Mouse (Mus musculus) spleen, adult 2 months (tissue): ENCODE results near the gene Tlcd1. TPM values are rescaled to one million over a fixed set of nuclear protein-coding genes. Genes with fewer than 3 reads are reported as not detected.

Experiments
- DNase-seq, 2 experiments: peaks; one replicate each; pipeline versions ENCODE4 v3.0.0 to v3.0.0-alpha.2; 2012 to 2021; ENCODE audit warnings: low spot score in 2 of 2, low read depth in 1 of 2
- H3K27ac ChIP-seq: fragments of 200-500 bp; 2 replicates; pipeline ENCODE4 v1.5.1; 2012; ENCODE audit warnings: low read length, inconsistent platforms; ENCODE audit not compliant: insufficient read depth
- H3K27me3 ChIP-seq: fragments of 200-500 bp; 2 replicates; pipeline ENCODE4 v1.6.1; 2012; ENCODE audit warnings: mild to moderate bottlenecking, moderate library complexity, low read length, inconsistent platforms; ENCODE audit not compliant: control insufficient read depth, insufficient read depth
- H3K36me3 ChIP-seq: fragments of 200-500 bp; 2 replicates; pipeline ENCODE4 v1.6.1; 2012; ENCODE audit warnings: mild to moderate bottlenecking, low read length, inconsistent platforms; ENCODE audit not compliant: control insufficient read depth, insufficient read depth
- H3K4me1 ChIP-seq: fragments of 200-500 bp; 2 replicates; pipeline ENCODE4 v1.6.1; 2011; ENCODE audit warnings: inconsistent platforms; ENCODE audit not compliant: control insufficient read depth, insufficient read depth, insufficient read length
- H3K4me3 ChIP-seq: fragments of 200-500 bp; 2 replicates; pipeline ENCODE4 v1.5.1; 2011; ENCODE audit warnings: mild to moderate bottlenecking, inconsistent platforms; ENCODE audit not compliant: insufficient read depth, insufficient read length; ENCODE audit errors: extremely low read depth
- CTCF ChIP-seq: fragments of 200-500 bp; IDR thresholded peaks from 2 replicates; pipeline ENCODE4 v1.5.1; 2011; ENCODE audit warnings: mild to moderate bottlenecking, inconsistent platforms; ENCODE audit not compliant: insufficient read depth, insufficient read length, insufficient replicate concordance; ENCODE audit errors: extremely low read depth
- POLR2A ChIP-seq: fragments of 200-500 bp; IDR thresholded peaks from 2 replicates; pipeline ENCODE4 v1.6.1; 2011; ENCODE audit warnings: low read depth, low read length, inconsistent platforms
- WGBS: fragments of 180-500 bp; shearing (Covaris S2); methylation state at CpG from one replicate; pipeline ENCODE4 v1.1.7; 2018; 5-methylcytosine and 5-hydroxymethylcytosine counted together
- polyA plus RNA-seq: library from polyadenylated mRNA; depleted of rRNA; stranded (reverse); fragments of >200 nt; gene quantifications from 2 replicates; pipeline ENCODE4 v1.2.3, GENCODE M21; 2012

Tlcd1 gene
- polyA plus RNA-seq, 1 experiment: 10.4 TPM

DNA sequence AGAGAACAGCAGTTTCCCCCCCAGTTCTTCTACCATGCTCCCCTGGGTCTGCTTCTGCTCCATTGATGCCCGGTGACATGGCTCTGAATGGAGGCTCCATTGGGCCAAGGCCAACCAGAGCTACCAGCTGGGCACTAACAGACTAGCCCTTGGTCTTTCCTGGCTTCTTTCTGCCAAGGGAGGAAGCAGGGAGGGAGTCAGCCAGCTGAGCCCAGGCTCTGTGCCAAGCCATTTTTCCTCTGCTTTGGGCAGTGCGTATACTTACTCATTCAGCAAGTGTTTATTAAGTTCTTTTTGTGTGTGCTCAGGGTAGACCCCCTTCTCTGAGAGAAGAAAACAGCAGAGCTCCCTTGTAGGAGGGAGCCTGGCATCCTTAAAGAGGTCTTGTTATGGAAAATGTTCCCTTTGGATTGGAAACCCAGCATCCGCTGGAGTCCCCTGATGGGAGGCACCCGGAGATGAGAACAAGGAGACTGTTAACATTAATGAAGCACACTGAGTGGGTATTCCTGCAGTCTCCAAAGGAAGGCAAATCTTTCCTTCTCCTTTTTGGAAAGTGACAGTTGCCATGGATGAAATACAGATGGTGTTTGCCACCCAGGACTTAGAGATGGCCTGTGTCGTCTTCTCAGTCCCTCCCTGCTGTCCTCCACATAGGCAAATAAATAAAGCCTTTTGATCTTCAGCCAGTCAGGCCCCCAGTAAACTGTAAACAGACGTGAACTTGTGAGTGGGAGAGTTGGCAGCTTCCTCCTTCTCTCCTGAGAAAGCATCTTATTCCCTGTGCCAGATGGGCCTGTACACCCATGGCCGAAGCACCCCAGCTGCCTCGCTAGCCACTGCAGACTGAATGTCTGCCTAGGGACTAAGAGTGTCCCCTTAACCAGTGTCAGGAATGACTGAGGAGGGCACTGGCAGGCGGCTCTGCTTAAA lies 23.9 kb upstream of the Tlcd1 start:
- TF ChIP-seq POLR2A (no peak), CTCF (no peak)
- Histone ChIP-seq H3K27me3 (no peaks in the 10 kb centered on the region), H3K4me1 (no peaks in the 10 kb centered on the region), H3K27ac (no peak overlapping the region), H3K4me3 (no peak overlapping the region), H3K36me3 (peaks cover 10% of the 10 kb centered on the region)
- DNase-seq: no peak
- 88% methylated on average over 9 of the region's 9 CpGs for whole genome bisulfite sequencing

DNA sequence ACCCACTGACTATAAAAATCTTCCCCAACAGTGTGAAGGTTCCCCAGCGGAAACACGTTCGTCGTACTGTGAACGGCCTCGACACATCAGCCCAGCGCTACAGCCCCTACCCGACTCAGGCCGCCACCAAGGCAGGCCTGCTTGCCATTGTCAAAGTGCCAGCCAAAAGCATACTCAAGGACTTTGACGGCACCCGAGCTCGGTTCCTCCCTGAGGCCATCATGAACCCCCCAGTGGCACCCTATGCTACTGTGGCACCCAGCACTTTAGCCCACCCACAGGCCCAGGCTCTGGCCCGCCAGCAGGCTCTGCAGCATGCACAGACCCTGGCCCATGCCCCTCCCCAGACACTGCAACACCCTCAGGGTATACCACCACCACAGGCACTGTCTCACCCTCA lies 22.7 kb upstream of the Tlcd1 start:
- 92% methylated on average over 13 of the region's 13 CpGs for WGBS
- Histone ChIP-seq H3K27me3 (no peaks in the 10 kb centered on the region), H3K4me1 (no peaks in the 10 kb centered on the region), H3K27ac (no peak overlapping the region), H3K4me3 (no peak overlapping the region), H3K36me3 (peaks cover 10% of the 10 kb centered on the region)
- TF ChIP-seq POLR2A (no peak), CTCF (no peak)
- no peak for DNase-seq

DNA sequence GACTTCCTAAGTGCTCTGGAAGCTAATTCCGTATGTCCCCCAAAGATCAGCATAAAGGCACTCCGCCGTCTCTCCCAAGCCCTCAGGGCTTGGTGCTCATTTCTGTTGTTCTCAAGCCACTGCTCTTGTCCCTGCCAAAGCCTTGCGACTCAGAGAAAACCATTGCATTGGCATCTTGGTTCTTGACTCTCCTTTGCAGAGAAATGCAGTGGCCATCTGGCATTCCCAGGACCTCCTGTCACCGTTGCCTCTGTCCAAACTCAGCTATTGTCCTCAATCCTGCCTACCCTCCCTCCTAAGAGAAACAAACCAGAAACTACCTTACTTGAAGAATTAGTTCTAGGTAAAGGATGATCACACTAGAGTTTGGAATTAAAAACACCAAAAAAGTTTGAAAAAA lies 20.8 kb upstream of the Tlcd1 start:
- no peak for TF ChIP-seq POLR2A
- TF ChIP-seq CTCF: no peak
- H3K36me3 ChIP-seq: peaks cover 16% of the 10 kb centered on the region
- 95% methylated on average over 5 of the region's 5 CpGs for WGBS

DNA sequence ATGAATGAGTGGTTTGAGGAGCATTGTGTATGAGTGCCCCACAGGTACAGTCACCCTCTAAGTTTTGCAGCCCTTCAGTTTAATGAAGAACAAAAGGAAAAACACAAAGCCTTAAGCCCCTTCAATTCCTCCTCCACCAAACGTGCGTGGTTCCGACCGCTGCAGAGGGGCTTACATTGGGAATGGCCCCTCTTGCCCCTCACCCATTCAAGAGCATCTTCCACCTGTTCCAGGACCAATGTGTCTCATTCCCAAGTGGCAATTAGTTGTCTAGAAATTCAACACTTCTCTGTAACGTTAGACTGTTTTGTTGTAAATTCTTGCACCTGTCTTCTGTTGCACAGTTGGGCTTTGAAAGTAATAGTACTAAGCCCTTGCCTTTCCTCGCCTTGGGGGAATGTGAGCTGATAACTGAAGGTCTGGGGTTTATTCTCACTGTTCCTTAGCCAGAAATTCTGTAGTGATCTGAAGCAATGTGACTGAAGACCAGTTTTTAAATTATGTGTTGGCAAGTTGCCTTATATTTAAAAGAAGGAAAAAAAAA lies 20.3 kb upstream of the Tlcd1 start:
- no peak overlapping the region for H3K27ac ChIP-seq
- WGBS: 91% methylated on average over 6 of the region's 6 CpGs
- H3K4me1 ChIP-seq: no peaks in the 10 kb centered on the region
- H3K36me3 ChIP-seq: peaks cover 18% of the 10 kb centered on the region
- no peak for DNase-seq
- H3K4me3 ChIP-seq: no peak overlapping the region
- TF ChIP-seq POLR2A: no peak
- no peak for TF ChIP-seq CTCF
- no peaks in the 10 kb centered on the region for H3K27me3 ChIP-seq

More for the DNA sequence above, 20.8 kb upstream of the Tlcd1 start:
- Histone ChIP-seq H3K27ac (no peak overlapping the region), H3K4me1 (no peaks in the 10 kb centered on the region), H3K27me3 (no peaks in the 10 kb centered on the region), H3K4me3 (no peak overlapping the region)
- no peak for DNase-seq

DNA sequence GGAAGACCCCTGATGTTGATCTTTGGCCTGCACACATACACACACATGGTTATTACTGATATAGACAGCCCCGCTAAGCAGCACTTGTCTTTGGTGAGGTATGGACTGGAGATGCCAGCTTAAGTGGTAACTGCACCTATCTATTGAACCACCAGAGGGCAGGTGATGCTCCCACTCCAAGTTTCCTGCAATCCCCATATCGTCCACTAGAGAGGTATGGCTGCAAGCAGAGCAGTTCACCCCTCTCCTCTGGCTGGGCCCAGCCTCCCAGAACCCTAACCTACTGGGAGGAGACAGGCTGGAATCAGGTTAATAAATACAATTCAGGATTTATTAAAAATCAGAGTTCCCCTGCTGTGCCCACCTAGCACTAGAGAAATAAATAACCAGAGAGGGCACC lies 17.4 kb upstream of the Tlcd1 start:
- TF ChIP-seq CTCF (peak; percentile 94; the same call in 1 of the 2 replicates), POLR2A (no peak)
- no peaks in the 10 kb centered on the region for H3K27me3 ChIP-seq
- peaks cover 16% of the 10 kb centered on the region for H3K36me3 ChIP-seq
- H3K4me3 ChIP-seq: no peak overlapping the region
- peaks cover 11% of the 10 kb centered on the region; the same call in 1 of the 2 replicates for H3K4me1 ChIP-seq
- no peak overlapping the region for H3K27ac ChIP-seq
- DNase-seq: peak; percentile 73 to 79
- 29% methylated on average over 2 of the region's 2 CpGs for WGBS

DNA sequence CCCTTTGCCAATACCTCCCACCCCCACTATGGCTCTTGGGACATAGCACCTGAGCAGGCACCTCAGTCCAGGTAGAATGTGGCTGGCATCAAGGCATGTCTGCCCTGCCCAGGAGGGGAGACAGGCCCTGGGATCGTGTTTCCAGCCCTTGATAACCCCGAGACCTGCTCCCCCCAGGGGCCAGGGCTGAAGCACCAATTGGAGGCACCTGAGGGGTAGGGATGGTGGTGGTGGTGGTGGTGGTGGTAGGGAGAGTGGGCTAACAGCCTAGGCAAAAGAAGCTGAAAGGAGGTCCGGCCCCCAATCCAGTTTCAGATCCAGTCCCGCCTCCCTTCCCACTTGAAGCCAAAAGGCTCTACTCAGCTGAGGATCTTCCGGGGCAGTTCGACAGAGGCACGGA lies 17.0 kb upstream of the Tlcd1 start:
- no peak for DNase-seq
- no peaks in the 10 kb centered on the region for H3K27me3 ChIP-seq
- H3K4me1 ChIP-seq: peaks cover 11% of the 10 kb centered on the region; the same call in 1 of the 2 replicates
- 94% methylated on average over 7 of the region's 7 CpGs for WGBS
- no peak for TF ChIP-seq CTCF
- TF ChIP-seq POLR2A: no peak
- H3K4me3 ChIP-seq: no peak overlapping the region
- no peak overlapping the region for H3K27ac ChIP-seq
- peaks cover 12% of the 10 kb centered on the region for H3K36me3 ChIP-seq

DNA sequence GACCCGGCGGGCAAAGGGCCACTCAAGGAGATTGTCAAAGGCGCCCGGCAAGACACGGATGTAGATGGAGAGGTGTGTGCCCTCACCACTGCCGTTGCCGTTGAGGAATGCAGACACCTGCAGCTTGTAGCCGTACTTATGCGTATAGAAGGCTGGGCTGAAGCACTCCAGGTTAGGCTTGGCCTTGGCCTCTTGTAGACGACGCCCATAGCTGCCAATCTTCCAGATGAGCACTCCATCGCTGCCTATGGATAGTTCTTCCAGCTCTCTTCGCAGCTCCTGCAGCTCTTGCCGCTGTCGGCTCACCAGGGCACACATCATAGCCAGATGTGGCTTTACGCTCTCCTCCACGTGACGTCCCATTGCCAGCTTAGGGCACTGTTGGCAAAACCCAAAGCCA lies 16.3 kb upstream of the Tlcd1 start:
- H3K4me3 ChIP-seq: no peak overlapping the region
- H3K27me3 ChIP-seq: no peaks in the 10 kb centered on the region
- DNase-seq: no peak
- no peak overlapping the region for H3K27ac ChIP-seq
- H3K4me1 ChIP-seq: peaks cover 11% of the 10 kb centered on the region; the same call in 1 of the 2 replicates
- 94% methylated on average over 18 of the region's 18 CpGs for WGBS
- peaks cover 11% of the 10 kb centered on the region for H3K36me3 ChIP-seq
- no peak for TF ChIP-seq CTCF
